27 mouse cellular contexts compared by ENCODE assay signal in the genomic region with DNA sequence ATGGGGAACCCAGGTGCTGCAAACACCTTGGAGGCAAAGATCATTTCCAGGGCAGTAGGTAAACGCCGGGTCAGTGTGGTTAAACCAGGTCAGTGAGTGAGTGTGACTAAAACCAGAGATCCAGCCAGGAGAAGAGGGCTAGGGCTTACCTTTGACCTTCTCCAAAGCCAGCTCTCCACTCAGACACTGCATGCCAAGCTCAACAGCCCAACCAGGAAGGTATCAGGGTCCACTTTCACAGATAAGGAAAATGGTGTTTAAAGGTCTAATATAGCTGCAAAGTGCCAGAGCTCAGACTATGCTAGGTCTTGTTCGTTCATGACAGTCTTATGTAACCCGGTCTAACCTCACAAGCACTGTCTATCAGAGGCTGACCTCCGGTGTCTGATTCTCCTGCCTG. TPM values are rescaled to one million over a fixed set of nuclear protein-coding genes. Genes with fewer than 3 reads are reported as not detected.
DNase-seq lines count a peak whose midpoint lies in the region; ATAC-seq and TF ChIP-seq lines count a peak whose summit lies in the region.
"Had no signal": no experiment of that assay in that cellular context is flagged by ENCODE, and none has a peak within 500 bp of the region (broad histone marks: within the 10 kb centered on the region; RNA-seq: fewer than 3 reads in every experiment).

No protein-coding gene starts in this region.

- peak; percentile 85 for ATAC-seq in intestine, embryonic 16.5 days
- ATAC-seq in liver, embryonic 14.5 days (ENCODE audit: insufficient read depth) = peak; percentile 50
- no peak for ATAC-seq in inflammation-experienced regulatory T-cells, adult 6 months
- ATAC-seq: CD4-positive, CD25-positive, alpha-beta regulatory T cell, adult 4 months; forebrain, embryonic 13.5 days; hindbrain, embryonic 16.5 days; lung, postnatal 0 days had no signal

- H3K4me1 ChIP-seq in intestine, embryonic 16.5 days (ENCODE audit: control insufficient read depth, insufficient read depth, low read length) = peaks cover 20% of the 10 kb centered on the region
- peaks cover 0 to 5% of the 10 kb centered on the region in 2 experiments; a peak in 2 of 4 replicates for H3K4me1 ChIP-seq in liver, embryonic 14.5 days (replicated peaks; ENCODE audit: control insufficient read depth in 2 of 2, insufficient read depth in 2 of 2, low read length in 1 of 2)

- H3K9ac ChIP-seq in intestine, embryonic 16.5 days (ENCODE audit: low read depth, low read length) = no peak overlapping the region
- H3K9ac ChIP-seq in liver, embryonic 14.5 days (replicated peaks) = no peak overlapping the region
- H3K9ac ChIP-seq: forebrain, embryonic 13.5 days; heart, embryonic 15.5 days; midbrain, embryonic 12.5 days; neural tube, embryonic 12.5 days had no signal

- H3K27ac ChIP-seq in intestine, embryonic 16.5 days (ENCODE audit: low read length) = peak overlapping the region; percentile 24; the same call in 1 of the 2 replicates
- no peak overlapping the region for H3K27ac ChIP-seq in liver, embryonic 14.5 days
- H3K27ac ChIP-seq: forebrain, embryonic 13.5 days; heart, embryonic 10.5 days; heart, embryonic 15.5 days; midbrain, embryonic 12.5 days; neural tube, embryonic 12.5 days had no signal

- TF ChIP-seq EP300 in liver, embryonic 14.5 days (IDR thresholded peaks at IDR 0.05; ENCODE audit: low read depth) = no peak

- no peak overlapping the region for H3K4me3 ChIP-seq in intestine, embryonic 16.5 days (ENCODE audit: low read length)
- no peak overlapping the region for H3K4me3 ChIP-seq in liver, embryonic 14.5 days (ENCODE audit: insufficient read depth in 1 of 2, low read depth in 2 of 2, low read length in 2 of 2)
- H3K4me3 ChIP-seq: forebrain, embryonic 13.5 days; heart, embryonic 10.5 days; heart, embryonic 15.5 days; megakaryocyte, embryonic 14.5 days; midbrain, embryonic 12.5 days; myocyte; neural tube, embryonic 12.5 days had no signal

- DNase-seq in kidney, postnatal 25 days = peak; percentile 36 to 62
- no peak for DNase-seq in kidney, postnatal 14 days
- no peak for DNase-seq in liver, embryonic 14.5 days (ENCODE audit: low read depth in 3 of 3, low spot score in 3 of 3)
- DNase-seq in yolk sac, embryonic 10.5 days (ENCODE audit: low spot score) = peak; percentile 86
- DNase-seq in cerebellum, adult 11 months = no peak
- DNase-seq: adrenal gland, postnatal 14 days; cerebellum, adult 2 months; cerebellum, postnatal 25 days; gastrocnemius, postnatal 10 days; layer of hippocampus, adult 9-11 months; lung, adult 18-20 months; lung, postnatal 4 days; right cerebral cortex, postnatal 4 days; thymus, adult 2 months; thymus, postnatal 36 days had no signal

- H3K27me3 ChIP-seq in intestine, embryonic 16.5 days (replicated peaks; ENCODE audit: control insufficient read depth, insufficient read depth, low read length) = no peaks in the 10 kb centered on the region
- peaks cover 10% of the 10 kb centered on the region for H3K27me3 ChIP-seq in liver, embryonic 14.5 days (ENCODE audit: control insufficient read depth, insufficient read depth, low read length)
- H3K27me3 ChIP-seq: forebrain, embryonic 13.5 days; heart, embryonic 15.5 days; midbrain, embryonic 12.5 days; neural tube, embryonic 12.5 days had no signal

- no peak for TF ChIP-seq CTCF in liver, embryonic 14.5 days (IDR thresholded peaks at IDR 0.05; ENCODE audit: low read depth)

- H3K9me3 ChIP-seq in intestine, embryonic 16.5 days (ENCODE audit: control insufficient read depth, low read length) = 0 out of 2 replicates have a peak, but pooled peaks cover 2% of the 10 kb centered on the region
- H3K9me3 ChIP-seq in liver, embryonic 14.5 days (ENCODE audit: control insufficient read depth, low read length) = no peaks in the 10 kb centered on the region
- H3K9me3 ChIP-seq: forebrain, embryonic 13.5 days; heart, embryonic 10.5 days; midbrain, embryonic 12.5 days; neural tube, embryonic 12.5 days had no signal

- WGBS in intestine, embryonic 16.5 days = 61% methylated on average over 5 of the region's 5 CpGs
- 62% methylated on average over 5 of the region's 5 CpGs for WGBS in liver, embryonic 14.5 days (ENCODE audit: insufficient replicate concordance)

- H3K36me3 ChIP-seq in intestine, embryonic 16.5 days (ENCODE audit: control insufficient read depth, insufficient read depth, low read length) = no peaks in the 10 kb centered on the region
- no peaks in the 10 kb centered on the region for H3K36me3 ChIP-seq in liver, embryonic 14.5 days (replicated peaks; ENCODE audit: control insufficient read depth, insufficient read depth, low read depth)
- H3K36me3 ChIP-seq: heart, embryonic 10.5 days; heart, embryonic 15.5 days; midbrain, embryonic 12.5 days; neural tube, embryonic 12.5 days had no signal

- H3K4me2 ChIP-seq in intestine, embryonic 16.5 days (ENCODE audit: low read depth, low read length) = no peak overlapping the region
- H3K4me2 ChIP-seq in liver, embryonic 14.5 days (ENCODE audit: low read depth) = no peak overlapping the region
- H3K4me2 ChIP-seq: forebrain, embryonic 13.5 days; heart, embryonic 15.5 days; midbrain, embryonic 12.5 days; neural tube, embryonic 12.5 days had no signal

RNA-seq across cellular contexts. Expression of a gene that starts 7.4 kb away (rescaled TPM):
- polyA plus RNA-seq in intestine, embryonic 16.5 days (2015; fragmentation: Nextera tagmentation; extraction: Ambion mirVana) = 12.4 and 15.9 TPM in 2 replicates
- 10.9 and 11.3 TPM in 2 replicates for polyA plus RNA-seq in liver, embryonic 14.5 days (2012; rRNA removed)
- polyA plus RNA-seq in liver, embryonic 14.5 days (2014; fragmentation: Nextera tagmentation; extraction: Ambion mirVana) = 10.8 and 13.2 TPM in 2 replicates
- polyA plus RNA-seq in inflammation-experienced regulatory T-cells, adult 6 months (2017; shearing (Covaris generic)) = 1 to 10 TPM in 2 of 3 experiments, under 1 TPM in 1; 0.95 to 7.0 (median 1.5) TPM

RNA-seq across cellular contexts. Expression of a gene that starts 11.3 kb away (rescaled TPM):
- polyA plus RNA-seq in intestine, embryonic 16.5 days (2015; fragmentation: Nextera tagmentation; extraction: Ambion mirVana) = 54.8 and 55.5 TPM in 2 replicates
- polyA plus RNA-seq in liver, embryonic 14.5 days (2012; rRNA removed) = 8.8 and 10.0 TPM in 2 replicates
- 6.4 and 7.3 TPM in 2 replicates for polyA plus RNA-seq in liver, embryonic 14.5 days (2014; fragmentation: Nextera tagmentation; extraction: Ambion mirVana)
- 1 to 10 TPM; 6.8 to 8.2 (median 7.7) TPM for polyA plus RNA-seq in inflammation-experienced regulatory T-cells, adult 6 months (2017; shearing (Covaris generic))

RNA-seq across cellular contexts. Expression of a gene that starts 27.3 kb away (rescaled TPM):
- polyA plus RNA-seq in intestine, embryonic 16.5 days (2015; fragmentation: Nextera tagmentation; extraction: Ambion mirVana) = 0.05 TPM in 2 replicates
- 0.39 and 0.44 TPM in 2 replicates for polyA plus RNA-seq in liver, embryonic 14.5 days (2012; rRNA removed)
- polyA plus RNA-seq in liver, embryonic 14.5 days (2014; fragmentation: Nextera tagmentation; extraction: Ambion mirVana) = 0.05 and 0.08 TPM in 2 replicates
- not detected for polyA plus RNA-seq in inflammation-experienced regulatory T-cells, adult 6 months (2017; shearing (Covaris generic))
- polyA plus RNA-seq: CD4-positive, CD25-positive, alpha-beta regulatory T cell, adult 4 months; forebrain, embryonic 13.5 days; lung, postnatal 0 days; midbrain, embryonic 12.5 days; neural tube, embryonic 12.5 days had no signal

RNA-seq across cellular contexts. Expression of a gene that starts 43.5 kb away (rescaled TPM):
- polyA plus RNA-seq in intestine, embryonic 16.5 days (2015; fragmentation: Nextera tagmentation; extraction: Ambion mirVana) = 52.0 and 54.3 TPM in 2 replicates
- polyA plus RNA-seq in liver, embryonic 14.5 days (2012; rRNA removed) = 19.1 and 19.8 TPM in 2 replicates
- polyA plus RNA-seq in liver, embryonic 14.5 days (2014; fragmentation: Nextera tagmentation; extraction: Ambion mirVana) = 19.3 and 24.7 TPM in 2 replicates
- 10 to 100 TPM; 43.1 to 61.2 (median 51.8) TPM for polyA plus RNA-seq in inflammation-experienced regulatory T-cells, adult 6 months (2017; shearing (Covaris generic))

RNA-seq across cellular contexts. Expression of a gene that starts 51.8 kb away (rescaled TPM):
- 26.7 and 32.1 TPM in 2 replicates for polyA plus RNA-seq in intestine, embryonic 16.5 days (2015; fragmentation: Nextera tagmentation; extraction: Ambion mirVana)
- polyA plus RNA-seq in liver, embryonic 14.5 days (2012; rRNA removed) = 12.6 and 14.8 TPM in 2 replicates
- polyA plus RNA-seq in liver, embryonic 14.5 days (2014; fragmentation: Nextera tagmentation; extraction: Ambion mirVana) = 7.3 and 10.1 TPM in 2 replicates
- polyA plus RNA-seq in inflammation-experienced regulatory T-cells, adult 6 months (2017; shearing (Covaris generic)) = 10 to 100 TPM; 18.7 to 39.7 (median 37.9) TPM

Comparison
In these comparisons a context has a peak if more than half of its experiments do, and no peak if none do; other contexts are left out.
1. DNase-seq: peak in kidney, postnatal 25 days (2 of 2) and yolk sac, embryonic 10.5 days (single experiment); none in kidney, postnatal 14 days (single experiment), liver, embryonic 14.5 days (0 of 3) and cerebellum, adult 11 months (single experiment).